Mouse (Mus musculus) thymus, adult 2 months (tissue): ENCODE data around the gene Lrwd1.

Source experiments
- CTCF ChIP-seq: fragments of 200-500 bp; IDR thresholded peaks from 2 replicates; pipeline ENCODE4 v1.5.1; 2012; ENCODE audit warnings: mild to moderate bottlenecking, control low read depth, low read length, moderate library complexity, borderline replicate concordance; ENCODE audit not compliant: control insufficient read depth, poor library complexity, insufficient read depth; ENCODE audit errors: extremely low read depth
- POLR2A ChIP-seq: fragments of 200-500 bp; IDR thresholded peaks from 2 replicates; pipeline ENCODE4 v1.6.1; 2012; ENCODE audit warnings: mild to moderate bottlenecking, low read length, control low read depth, moderate library complexity; ENCODE audit not compliant: control insufficient read depth, poor library complexity, insufficient read depth; ENCODE audit errors: extremely low read depth

- TF ChIP-seq POLR2A: no peak
- TF ChIP-seq CTCF: no peak
Measured at GRCm38 (mm10) chr5:136073526-136073925, 62.3 kb downstream of the Lrwd1 start.
